Mouse (Mus musculus) limb, embryonic 14.5 days (tissue): ENCODE measurements around the gene Sox11. TPM values are rescaled to one million over a fixed set of nuclear protein-coding genes. Genes with fewer than 3 reads are reported as not detected.

Source experiments
- ATAC-seq: fragments of 200-750 bp; cut with Nextera tagmentation; 2 replicates; pipeline ENCODE4 v1.8.0; 2017; ENCODE audit warnings: low read depth, moderate number of reproducible peaks, moderate TSS enrichment; ENCODE audit not compliant: low FRiP score
- DNase-seq: peaks from one replicate; pipeline ENCODE4 v3.0.0-alpha.2; 2015; ENCODE audit warnings: low spot score
- H3K27ac ChIP-seq: fragments of 300-500 bp; sonication (generic); replicated peaks from 2 replicates; pipeline ENCODE4 v1.5.1; 2014; ENCODE audit warnings: low read depth, mild to moderate bottlenecking, low read length, moderate library complexity, mixed read lengths
- H3K27me3 ChIP-seq: fragments of 300-500 bp; sonication (generic); 2 replicates; pipeline ENCODE4 v1.6.1; 2014; ENCODE audit warnings: low read length, mixed read lengths; ENCODE audit not compliant: control insufficient read depth, insufficient read depth
- H3K36me3 ChIP-seq: fragments of 300-500 bp; sonication (generic); 2 replicates; pipeline ENCODE4 v1.6.1; 2014; ENCODE audit warnings: mild to moderate bottlenecking, low read length, moderate library complexity, mixed read lengths; ENCODE audit not compliant: control insufficient read depth, insufficient read depth
- H3K4me1 ChIP-seq: fragments of 300-500 bp; sonication (generic); 2 replicates; pipeline ENCODE4 v1.6.1; 2014; ENCODE audit warnings: antibody characterized with exemption, low read length, mixed read lengths; ENCODE audit not compliant: control insufficient read depth, insufficient read depth
- H3K4me2 ChIP-seq: fragments of 300-500 bp; sonication (generic); replicated peaks from 2 replicates; pipeline ENCODE4 v1.6.1; 2014; ENCODE audit warnings: low read depth, mild to moderate bottlenecking, low read length, moderate library complexity; ENCODE audit not compliant: severe bottlenecking
- H3K4me3 ChIP-seq: fragments of 300-500 bp; sonication (generic); replicated peaks from 2 replicates; pipeline ENCODE4 v1.5.1; 2014; ENCODE audit warnings: low read length
- H3K9ac ChIP-seq: fragments of 300-500 bp; sonication (generic); 2 replicates; pipeline ENCODE4 v1.6.1; 2014; ENCODE audit warnings: mild to moderate bottlenecking, low read depth, low read length, moderate library complexity; ENCODE audit not compliant: severe bottlenecking
- H3K9me3 ChIP-seq: fragments of 300-500 bp; sonication (generic); 2 replicates; pipeline ENCODE4 v1.6.1; 2016; ENCODE audit warnings: low read length; ENCODE audit not compliant: control insufficient read depth
- POLR2A ChIP-seq: fragments of 200-500 bp; IDR thresholded peaks from 2 replicates; pipeline ENCODE4 v1.8.0; 2012; ENCODE audit warnings: inconsistent platforms, mild to moderate bottlenecking, moderate library complexity, borderline replicate concordance; ENCODE audit not compliant: insufficient read depth, insufficient read length; ENCODE audit errors: extremely low read depth
- WGBS: fragments of 180-500 bp; shearing (Covaris S2); extraction: QIAGEN DNeasy Blood & Tissue Kit; methylation state at CpG from one replicate; pipeline ENCODE4 v1.1.7; 2014; 5-methylcytosine and 5-hydroxymethylcytosine counted together
- polyA plus RNA-seq, 2 experiments: library from polyadenylated mRNA; depleted of rRNA in 1 of 2; stranded (reverse) in 1 of 2; unstranded in 1 of 2; fragments of >200 nt; fragmentation: Nextera tagmentation in 1 of 2; extraction: Ambion mirVana in 1 of 2; gene quantifications; 2 replicates each; pipeline versions ENCODE4 v1.2.1 to v1.2.3; 2012 to 2014

The Sox11 gene
- polyA plus RNA-seq, 2 experiments, result 35.1 to 102 TPM

DNA sequence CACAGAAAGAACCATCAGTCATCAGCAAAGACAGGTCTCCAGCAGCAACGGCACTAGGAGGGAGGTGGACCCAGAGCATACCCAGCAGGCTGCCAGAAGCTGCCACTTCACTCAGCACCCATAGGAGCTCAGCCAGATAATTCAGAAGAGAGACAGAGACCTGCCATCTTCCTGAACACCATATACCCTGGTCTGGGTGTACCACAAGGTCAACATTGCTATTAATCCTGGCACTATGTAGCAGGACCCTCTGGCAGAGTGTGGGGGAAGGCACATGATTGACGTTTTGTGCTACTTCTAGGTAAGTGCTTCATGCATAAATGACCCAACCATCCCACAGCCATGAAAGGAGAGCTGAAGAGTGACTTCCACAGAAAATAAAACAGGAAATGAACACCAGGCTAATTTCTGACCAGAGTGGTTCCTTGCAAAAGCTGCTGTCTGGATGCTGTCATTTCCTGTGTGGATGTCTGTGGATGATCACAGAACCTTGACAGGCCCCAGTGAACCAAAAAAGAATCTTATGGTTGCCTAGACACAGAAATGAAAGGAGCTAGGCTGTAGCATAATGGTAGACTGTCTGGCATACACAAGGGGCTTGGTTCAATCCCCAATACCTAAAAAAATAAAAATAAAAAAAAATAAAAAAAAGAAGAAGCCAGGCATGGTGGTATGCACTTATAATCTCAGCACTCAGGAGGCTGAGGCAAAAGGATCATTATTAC is 37.5 kb downstream of the Sox11 start:
- Histone ChIP-seq H3K9ac (no peak overlapping the region), H3K9me3 (no peaks in the 10 kb centered on the region), H3K27me3 (no peaks in the 10 kb centered on the region), H3K36me3 (no peaks in the 10 kb centered on the region), H3K4me2 (no peak overlapping the region), H3K27ac (no peak overlapping the region), H3K4me1 (peaks cover 4% of the 10 kb centered on the region; the same call in 1 of the 2 replicates), H3K4me3 (no peak overlapping the region)
- no peak for TF ChIP-seq POLR2A
- DNase-seq, result no peak
- WGBS, result 33% methylated on average over 2 of the region's 2 CpGs
- ATAC-seq, result no peak

DNA sequence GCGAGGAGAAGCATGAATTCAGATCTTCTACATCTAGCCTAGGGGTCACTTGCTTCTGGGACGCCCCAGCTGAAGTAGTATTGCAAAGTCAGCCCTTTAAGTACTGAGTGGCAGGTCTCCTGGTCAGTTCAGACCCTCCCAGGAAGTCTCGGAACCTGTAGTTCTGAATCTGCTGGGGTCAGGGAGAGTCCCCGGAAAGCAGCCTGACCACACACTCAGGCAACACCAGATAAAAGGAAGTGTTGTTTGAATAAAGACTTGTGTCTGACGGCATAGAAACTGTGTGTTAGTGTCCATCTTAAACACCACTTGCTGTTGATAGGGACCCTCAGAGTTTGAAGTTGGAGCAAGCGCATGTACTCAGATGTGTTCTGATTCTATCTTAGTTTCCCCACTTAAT is 39.2 kb downstream of the Sox11 start:
- TF ChIP-seq POLR2A, result no peak
- no peak overlapping the region for H3K9ac ChIP-seq
- 56% methylated on average over 6 of the region's 6 CpGs for WGBS

DNA sequence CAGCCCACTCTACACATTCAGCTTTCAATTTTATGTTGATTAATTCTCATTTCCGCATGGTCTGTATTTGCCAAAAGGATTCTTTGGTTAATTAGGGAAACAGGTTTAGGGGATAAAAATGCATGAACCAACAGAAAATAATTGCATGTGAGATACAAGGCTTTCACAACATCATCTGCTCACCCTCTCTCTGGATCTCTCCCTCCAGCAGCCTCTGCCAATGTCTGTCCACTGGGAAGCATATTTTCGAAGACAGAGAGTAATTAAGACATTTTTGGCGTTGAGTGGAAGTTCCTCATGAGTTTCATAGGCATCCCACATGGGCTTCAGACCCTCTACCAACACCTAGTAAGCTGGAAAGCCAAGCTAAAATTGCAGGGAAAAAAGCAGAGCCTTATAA is 43.7 kb downstream of the Sox11 start:
- Histone ChIP-seq H3K27me3 (no peaks in the 10 kb centered on the region), H3K36me3 (no peaks in the 10 kb centered on the region), H3K27ac (no peak overlapping the region), H3K9ac (no peak overlapping the region), H3K4me1 (peaks cover 7% of the 10 kb centered on the region), H3K4me3 (no peak overlapping the region), H3K4me2 (no peak overlapping the region), H3K9me3 (no peaks in the 10 kb centered on the region)
- ATAC-seq (no peak), DNase-seq (no peak)
- TF ChIP-seq POLR2A, result no peak
- WGBS, result 71% methylated on average over 3 of the region's 3 CpGs

More for the DNA sequence above, 39.2 kb downstream of the Sox11 start:
- H3K9me3 ChIP-seq, result no peaks in the 10 kb centered on the region
- H3K4me3 ChIP-seq, result no peak overlapping the region
- H3K4me2 ChIP-seq, result no peak overlapping the region
- H3K36me3 ChIP-seq, result no peaks in the 10 kb centered on the region
- ATAC-seq, result no peak
- DNase-seq, result no peak
- peaks cover 4% of the 10 kb centered on the region; the same call in 1 of the 2 replicates for H3K4me1 ChIP-seq
- H3K27ac ChIP-seq, result no peak overlapping the region
- no peaks in the 10 kb centered on the region for H3K27me3 ChIP-seq

DNA sequence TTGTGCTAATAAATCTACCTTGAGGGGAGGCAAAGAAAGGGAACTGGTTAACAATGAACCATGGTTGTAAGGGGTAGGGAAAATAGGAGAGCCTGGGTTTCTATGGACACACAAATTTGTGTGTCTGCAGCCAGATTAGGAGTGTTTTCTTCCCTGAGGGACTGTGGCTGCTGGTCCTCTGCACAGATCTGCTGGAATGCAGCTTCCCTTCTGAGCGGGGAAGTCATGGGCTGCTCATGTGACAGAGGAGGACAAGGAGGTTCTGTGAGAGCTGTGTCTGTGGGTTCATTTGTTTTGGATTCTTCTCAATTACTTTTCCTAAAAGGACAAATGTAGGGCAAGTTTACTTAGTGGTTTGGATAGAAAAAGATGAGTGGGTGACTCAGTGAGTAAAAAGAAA is 48.2 kb downstream of the Sox11 start:
- Histone ChIP-seq H3K4me3 (no peak overlapping the region), H3K9me3 (no peaks in the 10 kb centered on the region), H3K4me1 (peaks cover 8% of the 10 kb centered on the region), H3K9ac (no peak overlapping the region), H3K4me2 (no peak overlapping the region), H3K27me3 (no peaks in the 10 kb centered on the region), H3K36me3 (no peaks in the 10 kb centered on the region), H3K27ac (no peak overlapping the region)
- no peak for TF ChIP-seq POLR2A
- WGBS, result 39% methylated on average over 1 of the region's 1 CpGs
- no peak for ATAC-seq
- no peak for DNase-seq

DNA sequence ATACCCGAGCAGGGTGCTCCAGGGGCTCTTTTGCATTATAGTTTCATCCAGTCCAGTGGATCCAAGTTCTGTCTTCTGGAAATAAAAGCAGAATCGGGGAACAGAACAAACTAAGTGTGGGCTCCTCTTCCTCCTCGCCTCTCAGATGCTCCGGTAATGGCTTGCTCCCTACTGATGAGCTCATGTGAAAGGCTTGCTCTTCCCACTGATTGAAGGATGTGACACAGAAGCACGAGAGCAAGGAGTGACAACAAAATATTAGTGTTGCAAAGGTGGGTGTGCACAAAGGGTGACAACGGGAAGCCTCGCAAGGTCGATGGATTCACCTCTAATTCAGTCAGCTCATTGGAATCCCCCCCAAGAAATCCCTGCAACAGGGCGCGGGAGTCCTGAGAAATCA is 48.6 kb downstream of the Sox11 start:
- H3K27ac ChIP-seq, result no peak overlapping the region
- H3K9me3 ChIP-seq, result no peaks in the 10 kb centered on the region
- peaks cover 8% of the 10 kb centered on the region for H3K4me1 ChIP-seq
- H3K4me2 ChIP-seq, result no peak overlapping the region
- WGBS, result 55% methylated on average over 10 of the region's 10 CpGs
- TF ChIP-seq POLR2A, result no peak
- no peaks in the 10 kb centered on the region for H3K36me3 ChIP-seq
- H3K9ac ChIP-seq, result no peak overlapping the region
- no peak for DNase-seq
- H3K27me3 ChIP-seq, result no peaks in the 10 kb centered on the region
- no peak for ATAC-seq
- no peak overlapping the region for H3K4me3 ChIP-seq

DNA sequence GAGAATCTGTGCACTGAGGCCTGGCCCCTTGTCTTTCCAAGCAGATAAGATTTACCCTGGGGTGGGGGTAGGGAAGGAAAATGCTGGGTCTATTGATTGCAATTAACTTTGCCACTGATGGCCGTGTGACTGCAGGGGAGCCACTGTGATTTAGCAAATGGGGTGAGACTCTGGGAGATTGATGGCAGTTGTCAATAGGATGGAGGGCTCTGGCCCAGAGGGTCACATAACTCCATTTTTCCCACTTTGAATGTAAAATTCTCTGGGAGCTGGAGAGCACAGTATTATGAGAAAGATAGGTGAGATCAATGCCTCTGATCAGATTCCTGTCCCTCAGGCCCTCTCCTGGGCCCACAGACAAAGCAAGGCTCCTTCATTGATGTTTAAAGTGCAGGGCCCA is 49.2 kb downstream of the Sox11 start:
- no peak for ATAC-seq
- no peak overlapping the region for H3K4me2 ChIP-seq

More for the DNA sequence above, 49.2 kb downstream of the Sox11 start:
- no peaks in the 10 kb centered on the region for H3K9me3 ChIP-seq
- DNase-seq, result no peak
- H3K36me3 ChIP-seq, result no peaks in the 10 kb centered on the region
- H3K27ac ChIP-seq, result no peak overlapping the region
- no peak overlapping the region for H3K4me3 ChIP-seq
- WGBS, result 47% methylated on average over 1 of the region's 1 CpGs
- TF ChIP-seq POLR2A, result no peak
- H3K9ac ChIP-seq, result no peak overlapping the region
- H3K4me1 ChIP-seq, result peaks cover 8% of the 10 kb centered on the region
- no peaks in the 10 kb centered on the region for H3K27me3 ChIP-seq
